Mouse (Mus musculus) kidney, adult 18-20 months (tissue): Measurements from ENCODE around the gene Ephx4.
"Not testable (repeated sequence)": the region's sequence is repeated elsewhere in the genome, so short reads cannot be mapped to it uniquely, and the experiment has no call there.

ENCODE experiments used
- DNase-seq: peaks from one replicate; pipeline ENCODE4 v3.0.0; 2021

The Ephx4 gene

GRCm38 (mm10) chr5:107402436-107402835 lies at the start of gene Ephx4:
TSS of gene Ephx4 (plus strand) at chr5:107402736.
- no peak for DNase-seq

DNA sequence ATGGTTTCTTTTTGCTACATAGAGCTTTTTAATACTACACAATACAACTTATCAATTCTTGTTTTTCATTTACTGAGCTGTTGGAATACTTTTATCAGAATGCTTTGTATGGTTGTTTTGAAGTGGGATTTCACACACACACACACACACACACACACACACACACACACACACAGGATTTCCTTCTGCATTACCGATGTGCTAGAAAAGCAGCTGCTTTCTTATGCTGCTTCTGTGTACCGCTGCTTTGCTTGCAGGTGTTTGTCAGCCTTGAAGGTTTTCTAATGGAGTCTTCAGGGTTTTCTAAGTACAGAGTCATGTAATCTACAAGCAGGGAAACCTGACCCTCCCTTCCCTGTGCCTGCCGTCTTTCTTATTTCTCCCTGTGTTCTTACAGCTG lies 48.6 kb upstream of the Ephx4 start:
- no peak for DNase-seq

DNA sequence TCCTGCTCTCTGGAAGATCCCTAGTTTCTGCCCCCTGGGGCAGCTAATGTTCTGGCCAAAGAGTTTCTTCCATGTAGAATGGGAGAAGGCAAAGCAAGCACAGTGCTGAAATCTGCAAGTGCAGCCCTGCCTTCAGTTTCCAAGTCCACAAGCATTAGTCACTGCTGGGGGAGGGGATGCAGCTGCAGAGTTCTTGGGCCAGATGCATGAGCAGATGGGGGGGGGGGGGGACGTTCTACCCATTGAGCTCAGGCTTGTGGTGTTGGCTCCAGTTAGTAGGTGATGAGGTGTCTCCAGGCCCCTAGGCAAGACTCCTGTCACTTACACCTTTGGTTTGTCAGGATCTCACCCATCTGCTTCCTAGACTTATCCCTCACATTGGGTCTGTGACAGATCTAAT lies 46.7 kb upstream of the Ephx4 start:
- DNase-seq, result no peak

DNA sequence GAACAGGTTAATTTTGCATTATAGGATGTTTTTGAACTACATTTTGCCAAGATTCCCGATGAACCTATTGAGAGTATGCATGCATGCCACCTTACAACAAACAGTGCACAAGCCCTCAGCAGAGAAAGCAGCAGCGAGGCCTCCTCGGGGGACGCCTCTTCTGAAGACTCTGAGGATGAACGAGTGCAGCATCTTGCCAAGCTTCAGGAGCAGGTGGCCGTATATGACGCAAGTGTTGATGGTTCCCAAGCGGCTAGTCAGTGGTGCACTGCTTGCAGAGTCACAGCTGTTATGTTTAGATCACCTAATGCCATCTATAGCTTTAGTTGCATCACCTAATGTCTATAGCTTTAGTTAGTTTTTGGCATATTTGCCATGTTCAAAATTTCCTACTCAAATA lies 44.8 kb upstream of the Ephx4 start:
- no peak for DNase-seq

- peak; percentile 92 for DNase-seq
These were observed 43.0 kb upstream of the Ephx4 start for GRCm38 (mm10) chr5:107359395-107360053.

GRCm38 (mm10) chr5:107360054-107360730 lies 42.3 kb upstream of the Ephx4 start:
- DNase-seq, result no peak

GRCm38 (mm10) chr5:107370040-107370439 lies 32.5 kb upstream of the Ephx4 start:
- no peak for DNase-seq

- no peak for DNase-seq
These were observed 31.2 kb upstream of the Ephx4 start for GRCm38 (mm10) chr5:107371335-107371734.

- no peak for DNase-seq
These were observed 29.3 kb upstream of the Ephx4 start for GRCm38 (mm10) chr5:107373256-107373655.

DNA sequence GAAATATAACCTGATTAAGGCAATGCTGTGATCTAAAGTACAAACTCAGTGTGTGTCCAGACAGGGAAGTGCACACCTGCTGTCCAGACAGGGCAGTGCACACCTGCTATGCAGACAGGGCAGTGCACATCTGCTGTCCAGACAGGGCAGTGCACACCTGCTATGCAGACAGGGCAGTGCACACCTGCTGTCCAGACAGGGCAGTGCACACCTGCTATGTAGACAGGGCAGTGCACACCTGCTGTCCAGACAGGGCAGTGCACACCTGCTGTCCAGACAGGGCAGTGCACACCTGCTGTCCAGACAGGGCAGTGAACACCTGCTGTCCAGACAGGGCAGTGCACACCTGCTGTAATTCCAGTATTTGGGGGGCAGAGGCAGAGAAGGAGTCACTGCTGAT lies 16.1 kb upstream of the Ephx4 start:
- not testable (repeated sequence) for DNase-seq

DNA sequence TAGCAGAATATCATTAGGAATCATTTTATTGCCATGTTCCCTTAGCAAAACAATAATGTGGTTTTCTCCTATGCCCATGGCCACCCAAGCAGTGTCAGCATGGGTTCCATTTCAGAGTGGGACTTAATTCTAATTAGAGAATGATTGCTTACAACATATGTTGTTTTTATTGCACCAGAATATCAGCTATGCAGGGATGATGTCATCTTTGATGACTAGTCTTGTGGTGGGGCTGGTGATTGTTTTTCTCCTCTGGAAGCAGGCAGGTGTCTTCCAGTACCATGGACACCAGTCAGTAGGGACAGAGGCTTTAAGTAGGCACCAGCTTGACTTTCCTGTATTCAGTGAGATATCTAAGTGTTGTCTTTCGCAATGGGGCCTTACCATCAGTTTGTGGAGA lies 14.7 kb upstream of the Ephx4 start:
- no peak for DNase-seq

DNA sequence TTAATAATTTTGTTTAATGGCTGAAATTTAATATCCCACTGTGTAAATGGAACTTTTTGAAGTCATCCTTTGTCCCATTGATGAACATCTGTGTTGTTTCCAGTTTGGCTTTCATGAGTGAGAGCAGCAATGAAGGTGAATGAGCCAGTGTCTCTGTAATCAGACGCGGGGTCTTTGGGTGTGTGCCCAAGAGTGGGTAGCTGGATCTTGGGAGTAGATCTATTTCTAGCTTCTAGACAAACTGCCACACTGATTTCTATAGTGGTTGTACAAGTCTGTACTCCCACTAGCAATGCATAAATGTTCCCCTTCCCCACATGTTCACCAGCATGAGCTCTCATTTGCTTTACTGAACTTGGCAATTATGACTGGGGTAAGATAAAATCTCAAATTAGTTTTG lies 13.2 kb upstream of the Ephx4 start:
- DNase-seq, result no peak

DNA sequence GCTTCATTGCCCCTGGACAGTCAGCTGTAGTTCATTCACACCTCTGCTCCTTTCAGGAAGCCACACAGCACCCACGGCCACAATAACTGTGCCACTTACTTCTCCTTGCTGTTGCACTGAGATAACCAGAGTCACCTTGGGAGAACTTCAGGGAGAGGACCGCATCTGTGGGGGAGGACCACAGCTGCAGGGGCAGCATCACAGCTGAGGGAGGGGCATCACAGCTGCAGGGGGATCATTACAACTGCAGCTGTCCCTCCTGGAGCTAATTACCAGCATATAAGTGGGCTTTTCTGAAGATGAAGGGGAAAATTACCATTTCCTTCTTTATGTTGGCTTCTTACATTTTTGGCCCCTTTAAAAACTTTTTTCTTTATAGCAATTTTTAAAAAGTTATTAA lies 8.1 kb upstream of the Ephx4 start:
- no peak for DNase-seq

GRCm38 (mm10) chr5:107403011-107403946 lies 743 bp downstream of the Ephx4 start:
- no peak for DNase-seq

DNA sequence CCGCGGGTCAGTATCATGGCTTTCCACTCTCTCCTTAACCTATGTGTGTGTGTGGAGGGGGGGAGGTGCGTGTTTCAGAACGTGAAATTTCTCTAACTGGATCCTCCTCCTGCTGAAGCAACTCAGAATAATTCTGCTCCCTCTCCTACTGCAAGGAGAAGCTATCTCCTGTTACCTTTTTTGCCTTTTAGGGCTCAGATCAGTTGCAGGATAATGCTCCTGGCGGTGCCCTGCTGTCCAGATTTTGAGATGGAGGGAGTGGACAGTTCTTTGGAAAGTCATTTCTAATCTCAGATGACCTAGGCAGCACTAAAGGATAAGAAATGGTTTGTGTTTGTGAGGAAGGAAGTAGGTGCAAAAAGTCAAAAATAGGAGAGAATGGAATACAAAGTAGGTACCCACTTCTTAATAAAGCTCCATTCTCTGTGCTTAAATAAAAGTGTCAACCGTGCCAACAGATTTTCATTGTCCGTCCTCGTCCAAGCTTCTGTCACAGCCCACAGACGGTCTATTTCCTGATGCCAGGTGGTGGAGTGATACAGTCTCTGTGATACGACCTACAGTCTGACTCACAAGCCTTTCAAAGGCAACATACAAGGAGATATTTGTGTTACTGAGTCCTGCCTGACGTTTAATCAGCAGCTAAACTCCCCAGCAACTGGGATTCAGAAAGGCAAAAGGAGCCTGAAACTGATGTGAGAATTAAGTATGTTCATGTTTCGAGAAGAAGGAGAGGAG lies 1.6 kb downstream of the Ephx4 start:
- no peak for DNase-seq

- no peak for DNase-seq
These were observed 2.8 kb downstream of the Ephx4 start for GRCm38 (mm10) chr5:107405361-107405760.

- DNase-seq, result no peak
These were observed 7.8 kb downstream of the Ephx4 start for GRCm38 (mm10) chr5:107410305-107410704.

DNA sequence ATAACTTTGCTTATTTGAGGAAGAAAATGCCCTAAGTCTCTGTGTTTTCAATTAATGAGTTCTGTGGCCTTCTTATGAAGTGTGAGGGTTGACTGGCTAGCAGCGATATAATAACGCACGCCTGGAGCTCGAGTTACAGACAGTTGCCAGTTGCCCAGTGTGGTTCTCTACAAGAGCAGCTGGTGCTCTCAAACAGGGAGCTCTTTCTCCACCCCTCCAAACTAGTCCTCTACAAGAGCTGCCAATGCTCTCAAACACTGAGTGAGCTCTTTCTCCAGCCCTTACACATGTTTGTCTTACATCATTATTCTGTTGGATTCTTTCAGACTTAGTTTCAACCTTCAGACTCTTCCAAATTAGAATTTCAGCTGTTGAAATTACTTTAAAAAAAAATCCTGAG lies 8.8 kb downstream of the Ephx4 start:
- DNase-seq, result no peak

DNA sequence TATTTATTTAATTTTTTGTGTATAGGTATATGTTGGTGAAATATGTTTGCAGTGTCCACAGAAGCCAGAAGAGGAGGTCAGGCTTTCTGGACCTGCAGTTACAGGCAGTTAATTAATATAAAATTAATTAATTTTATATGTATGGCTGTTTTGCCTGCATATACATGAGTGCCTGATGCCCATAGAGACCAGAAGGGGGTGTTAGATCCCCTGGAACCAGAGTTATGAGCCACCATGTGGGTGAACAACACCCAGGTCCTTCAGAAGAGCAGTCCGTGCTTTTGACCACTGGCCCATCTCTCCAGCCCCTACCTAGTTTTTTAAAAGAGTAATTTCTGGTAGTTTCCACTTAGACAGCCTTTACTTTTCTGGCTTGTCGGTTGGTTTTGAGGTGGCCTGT lies 9.7 kb downstream of the Ephx4 start:
- DNase-seq, result no peak

- DNase-seq, result no peak
These were observed 12.6 kb downstream of the Ephx4 start for GRCm38 (mm10) chr5:107415098-107415497.

- DNase-seq, result no peak
These were observed 19.1 kb downstream of the Ephx4 start for GRCm38 (mm10) chr5:107421676-107422075.

DNA sequence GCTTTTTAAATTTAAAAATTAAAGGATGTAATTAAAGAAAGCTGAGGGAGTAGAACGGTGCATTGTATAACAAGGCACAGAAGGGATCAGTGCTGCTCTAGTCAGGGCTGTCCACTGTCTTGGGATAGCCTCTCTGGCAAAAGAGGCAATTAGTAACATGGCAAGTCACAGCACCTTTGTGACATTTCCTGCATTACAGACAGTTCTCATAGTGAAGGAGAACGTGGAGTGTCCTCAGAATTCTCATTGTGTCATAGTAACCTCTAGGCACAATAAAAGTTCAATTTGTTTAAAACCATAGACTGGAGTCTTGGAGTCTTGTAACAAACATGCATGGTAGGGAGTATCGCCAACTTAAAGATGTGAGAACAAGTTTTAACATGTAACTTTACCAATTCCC lies 28.7 kb downstream of the Ephx4 start, which contains the start of gene Lpcat2b:
Gene Lpcat2b (plus strand): TSS at position 301 of the 400 bp plus-strand sequence.
- DNase-seq, result no peak

GRCm38 (mm10) chr5:107434001-107434400 lies 31.5 kb downstream of the Ephx4 start:
- DNase-seq, result no peak
